Mouse (Mus musculus) megakaryocyte, adult 5-6 weeks (primary cell): Measurements from ENCODE around the gene Cst9. TPM values are rescaled to one million over a fixed set of nuclear protein-coding genes. Genes with fewer than 3 reads are reported as not detected.
A peak's percentile ranks its signal among the peaks of the same experiment; 100 is the strongest.

Experiments used
- ATAC-seq: 2 replicates; pipeline ENCODE4 v1.8.0; 2016; ENCODE audit warnings: mild to moderate bottlenecking, inconsistent platforms; ENCODE audit not compliant: poor library complexity, severe bottlenecking
- total RNA-seq, 2 experiments: library from RNA; stranded (forward) in 1 of 2; stranded (reverse) in 1 of 2; fragments of 153-499, 151-499 nt in 1 of 2; fragments of 221-1000, 200-1000 nt in 1 of 2; gene quantifications; 2 replicates each; pipeline versions ENCODE4 v1.2.3 to v1.2.4; 2015 to 2017

The Cst9 gene
- total RNA-seq, 2 experiments from 2014 or later: not detected

DNA sequence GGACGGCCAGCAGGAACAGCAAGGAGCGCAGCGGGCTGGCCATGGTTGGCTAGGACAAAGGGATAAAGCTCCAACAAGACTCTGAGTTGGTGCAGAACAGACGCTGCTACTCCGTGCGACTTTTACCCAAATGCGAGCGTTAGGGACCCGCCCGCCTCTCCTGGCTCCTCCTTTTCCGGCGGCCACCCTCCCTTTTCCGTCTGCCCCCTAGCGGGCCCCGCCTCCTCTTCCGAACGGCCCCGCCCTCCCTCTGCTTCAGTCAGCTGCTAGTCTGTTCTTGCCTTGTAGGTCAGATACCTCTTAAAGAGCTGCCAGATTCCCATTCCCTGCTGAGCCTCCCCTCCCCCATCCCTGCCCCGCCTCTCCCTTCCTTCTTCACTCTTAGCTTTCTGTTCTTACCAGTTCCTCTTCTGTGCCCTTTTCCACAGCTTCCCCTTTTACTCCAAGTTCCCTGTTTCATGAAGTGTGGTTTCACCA, 40.4 kb downstream of the Cst9 start, which contains the start of gene Cst3:
Gene Cst3, minus strand, starts transcription at position 358 of the 477 bp plus-strand sequence.
- peak; percentile 78 for ATAC-seq

GRCm38 (mm10) chr2:148877016-148877770, 42.2 kb downstream of the Cst9 start:
- ATAC-seq: peak; percentile 4; the same call in 1 of the 2 replicates

DNA sequence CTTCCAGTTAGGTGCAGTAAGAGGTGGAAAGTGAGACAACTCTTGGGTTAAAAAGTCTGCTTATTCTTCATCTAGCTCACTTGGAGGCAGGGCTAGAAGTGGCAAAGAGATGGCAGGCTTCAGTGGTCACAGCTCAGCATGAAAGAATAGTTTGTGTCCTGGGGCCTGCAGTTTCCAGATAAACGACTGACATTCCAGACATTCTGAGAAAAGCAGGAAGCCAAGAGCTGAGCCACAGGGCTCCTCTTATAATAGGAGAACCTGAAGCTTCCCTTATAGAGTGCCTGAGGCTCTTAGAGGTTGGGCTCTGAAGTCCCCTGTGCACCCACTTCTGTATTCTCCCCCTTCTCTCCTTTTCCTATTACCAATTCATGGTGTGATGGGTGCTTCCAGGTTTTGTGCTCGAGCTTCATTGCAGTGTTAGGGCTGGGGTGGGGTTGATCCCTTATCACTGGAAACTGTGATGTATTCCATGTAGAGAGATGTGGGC, 43.7 kb downstream of the Cst9 start:
- ATAC-seq: no peak

DNA sequence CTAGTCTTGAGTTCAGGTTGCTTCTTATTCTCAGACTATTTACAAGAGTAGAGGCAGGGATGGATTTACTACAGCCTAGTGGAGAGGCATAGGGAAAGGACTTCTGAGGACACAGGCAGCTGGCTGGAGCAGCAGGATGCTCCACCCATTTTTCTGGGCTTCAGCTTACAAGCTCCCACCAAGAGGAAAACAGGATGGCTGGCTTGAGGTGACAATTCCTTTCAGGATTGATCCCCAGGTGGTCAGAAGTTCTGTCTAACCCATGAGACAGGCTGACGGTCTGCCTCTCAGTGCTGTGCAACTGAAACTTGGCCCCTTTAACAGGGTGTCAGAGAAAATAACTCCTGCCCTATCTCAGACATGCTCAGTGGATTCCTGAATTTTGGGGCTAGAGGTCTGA, 44.3 kb downstream of the Cst9 start:
- no peak for ATAC-seq

DNA sequence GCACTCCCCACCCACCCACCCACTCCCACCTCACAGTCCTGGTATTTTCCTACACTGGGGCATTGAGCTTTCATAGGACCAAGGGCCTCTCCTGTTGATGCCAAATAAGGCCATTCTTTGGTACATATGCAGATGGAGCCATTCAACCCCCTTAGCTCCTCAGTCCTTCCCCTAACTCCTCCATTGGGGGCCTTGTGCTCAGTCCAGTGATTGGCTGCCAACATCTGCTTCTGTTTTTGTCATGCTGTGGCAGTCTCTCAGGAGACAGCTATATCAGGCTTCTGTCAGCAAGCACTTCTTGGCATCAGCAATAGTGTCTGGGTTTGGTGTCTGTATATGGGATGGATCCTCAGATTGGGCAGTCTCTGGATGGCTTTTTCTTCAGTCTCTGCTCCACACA, 49.8 kb downstream of the Cst9 start:
- no peak for ATAC-seq

Other genes starting within 250 kb of the Cst9 start
- 66.4 and 80.3 TPM in 2 replicates for gene Nxt1, start 162.5 kb upstream of the Cst9 start, total RNA-seq (2015)
- 26.9 and 39.4 TPM in 2 replicates for gene Nxt1, start 162.5 kb upstream of the Cst9 start, total RNA-seq (2017)
- gene Gzf1, start 154.1 kb upstream of the Cst9 start, total RNA-seq (2015): 10.7 and 14.5 TPM in 2 replicates
- gene Gzf1, start 154.1 kb upstream of the Cst9 start, total RNA-seq (2017): 14.4 and 15.0 TPM in 2 replicates
- gene Napb, start 102.7 kb upstream of the Cst9 start, total RNA-seq (2015): 0.36 and 0.57 TPM in 2 replicates
- 0.29 and 0.53 TPM in 2 replicates for gene Napb, start 102.7 kb upstream of the Cst9 start, total RNA-seq (2017)
- not detected in 2 replicates for gene Cstl1, start 84.8 kb upstream of the Cst9 start, total RNA-seq (2015)
- not detected in 2 replicates for gene Cstl1, start 84.8 kb upstream of the Cst9 start, total RNA-seq (2017)
- gene Cst11, start 63.6 kb upstream of the Cst9 start, total RNA-seq (2015): not detected in 2 replicates
- gene Cst11, start 63.6 kb upstream of the Cst9 start, total RNA-seq (2017): not detected in 2 replicates
- gene 8030411F24Rik, start 53.1 kb upstream of the Cst9 start, total RNA-seq (2015): not detected in 2 replicates
- not detected in 2 replicates for gene 8030411F24Rik, start 53.1 kb upstream of the Cst9 start, total RNA-seq (2017)
- not detected in 2 replicates for gene Cst12, start 45.8 kb upstream of the Cst9 start, total RNA-seq (2015)
- gene Cst12, start 45.8 kb upstream of the Cst9 start, total RNA-seq (2017): not detected in 2 replicates
- not detected in 2 replicates for gene Cst8, start 36.4 kb upstream of the Cst9 start, total RNA-seq (2015)
- not detected in 2 replicates for gene Cst8, start 36.4 kb upstream of the Cst9 start, total RNA-seq (2017)
- not detected in 2 replicates for gene Cst13, start 15.1 kb upstream of the Cst9 start, total RNA-seq (2015)
- gene Cst13, start 15.1 kb upstream of the Cst9 start, total RNA-seq (2017): not detected in 2 replicates
- not detected in 2 replicates for gene 9230104L09Rik, start 29.9 kb downstream of the Cst9 start, total RNA-seq (2015)
- not detected in 2 replicates for gene 9230104L09Rik, start 29.9 kb downstream of the Cst9 start, total RNA-seq (2017)
- gene Cst3, start 40.5 kb downstream of the Cst9 start, total RNA-seq (2015): 1,273 and 1,418 TPM in 2 replicates
- 1,036 and 1,154 TPM in 2 replicates for gene Cst3, start 40.5 kb downstream of the Cst9 start, total RNA-seq (2017)
- not detected in 2 replicates for gene Gm1330, start 168.1 kb downstream of the Cst9 start, total RNA-seq (2015)
- not detected in 2 replicates for gene Gm1330, start 168.1 kb downstream of the Cst9 start, total RNA-seq (2017)
- gene Gm10750, start 182.1 kb downstream of the Cst9 start, total RNA-seq (2015): not detected in 2 replicates
- gene Gm10750, start 182.1 kb downstream of the Cst9 start, total RNA-seq (2017): not detected in 2 replicates